Mouse (Mus musculus): ENCODE data around the gene Scand1.

Scand1 gene

DNA sequence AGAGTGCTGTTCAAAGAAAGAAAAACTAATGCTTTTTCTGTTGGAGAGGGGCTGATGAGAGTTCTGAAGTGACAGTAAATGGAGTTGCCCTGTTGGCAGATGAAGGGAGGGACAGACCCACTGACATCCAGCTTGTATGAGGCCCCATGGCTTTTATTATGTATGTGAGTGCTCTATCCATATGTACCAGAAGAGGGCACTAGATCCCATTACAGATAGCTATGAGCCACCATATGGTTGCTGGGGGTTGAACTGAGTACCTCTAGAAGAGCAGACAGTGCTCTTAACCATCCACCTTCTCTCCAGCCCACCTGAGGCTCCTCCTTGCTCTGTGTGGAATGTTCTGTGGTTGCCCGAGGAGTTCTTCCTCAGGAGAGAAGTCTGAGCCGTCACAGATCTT is 6.7 kb downstream of the Scand1 start:
- DNase-seq, result peak; percentile 26

DNA sequence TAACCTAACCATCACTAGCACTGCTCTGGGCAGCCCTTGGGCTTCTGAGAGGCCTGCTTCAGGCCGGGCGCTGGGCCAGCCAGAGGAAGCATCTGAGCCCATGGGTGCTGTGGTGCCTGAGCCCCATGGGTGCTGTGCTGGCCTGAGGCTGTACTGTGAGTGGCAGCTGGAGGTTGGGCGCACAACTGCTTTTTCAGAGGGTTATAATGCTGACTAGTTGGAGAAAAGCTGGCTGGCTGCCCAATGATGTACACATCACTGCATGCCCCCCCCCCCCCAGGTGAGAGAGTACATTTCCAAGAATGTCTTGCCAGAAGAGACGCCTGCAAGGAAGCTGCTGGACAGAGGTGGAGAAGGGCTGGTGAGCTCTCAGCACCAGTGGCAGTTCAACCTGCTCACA is 8.2 kb downstream of the Scand1 start:
- no peak for DNase-seq

DNA sequence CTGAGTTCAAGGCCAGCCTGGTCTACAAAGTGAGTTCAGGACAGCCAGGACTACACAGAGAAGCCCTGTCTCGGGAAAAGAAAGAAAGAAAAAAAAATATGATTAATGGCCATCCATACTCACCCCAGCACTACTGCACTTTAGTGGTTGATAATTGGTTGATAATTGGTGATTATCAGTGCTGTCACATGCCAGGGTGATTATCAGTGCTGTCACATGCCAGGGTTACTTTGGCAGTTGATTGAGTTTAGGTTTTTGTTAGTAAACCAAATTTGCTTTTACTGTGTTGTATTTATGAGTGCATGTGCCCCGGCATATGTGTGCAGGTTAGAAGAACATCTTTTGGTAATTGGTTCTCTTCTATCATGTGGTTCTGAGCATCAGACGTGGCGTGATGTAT is 10.4 kb downstream of the Scand1 start:
- no peak for DNase-seq

DNA sequence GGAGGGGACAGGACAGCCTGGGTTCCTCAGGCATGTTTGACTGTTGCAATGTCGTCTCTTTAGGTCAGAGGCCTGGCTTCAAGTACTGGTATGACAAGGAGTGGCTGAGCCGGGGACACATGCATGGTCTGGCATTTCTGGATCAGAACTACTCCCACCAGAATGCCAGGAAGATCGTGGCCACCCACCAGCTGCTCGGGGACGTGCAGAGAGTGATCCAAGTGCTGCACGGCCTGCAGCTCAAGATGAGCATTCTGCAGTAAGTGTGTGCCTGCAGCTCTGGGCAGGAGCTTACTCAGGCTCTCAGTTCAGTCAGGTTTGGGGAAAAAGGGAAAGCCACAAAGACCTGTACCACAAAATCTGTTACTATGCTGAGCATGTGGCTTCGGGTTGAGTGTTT is 14.0 kb downstream of the Scand1 start:
- no peak for DNase-seq

DNA sequence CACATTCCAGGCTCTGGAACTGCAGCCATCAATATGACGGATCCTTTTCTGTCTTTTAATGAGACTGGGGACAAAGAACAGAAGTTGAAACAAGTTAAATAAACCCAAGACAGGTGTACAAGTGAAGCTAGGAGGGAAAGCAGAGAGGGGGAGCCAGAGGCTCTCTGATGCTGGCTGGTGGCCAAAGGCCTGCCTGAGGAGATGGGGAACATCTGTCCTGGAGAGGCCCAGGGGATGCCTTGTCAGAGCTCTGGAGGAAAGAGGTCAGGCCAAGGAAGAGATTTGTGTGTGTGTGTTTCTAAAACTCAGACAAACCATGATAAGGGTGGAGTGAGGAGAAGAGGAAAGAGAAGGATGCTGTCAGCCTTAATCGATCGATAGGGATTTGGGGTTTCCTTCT is 14.9 kb downstream of the Scand1 start:
- peak; percentile 48 for DNase-seq

DNA sequence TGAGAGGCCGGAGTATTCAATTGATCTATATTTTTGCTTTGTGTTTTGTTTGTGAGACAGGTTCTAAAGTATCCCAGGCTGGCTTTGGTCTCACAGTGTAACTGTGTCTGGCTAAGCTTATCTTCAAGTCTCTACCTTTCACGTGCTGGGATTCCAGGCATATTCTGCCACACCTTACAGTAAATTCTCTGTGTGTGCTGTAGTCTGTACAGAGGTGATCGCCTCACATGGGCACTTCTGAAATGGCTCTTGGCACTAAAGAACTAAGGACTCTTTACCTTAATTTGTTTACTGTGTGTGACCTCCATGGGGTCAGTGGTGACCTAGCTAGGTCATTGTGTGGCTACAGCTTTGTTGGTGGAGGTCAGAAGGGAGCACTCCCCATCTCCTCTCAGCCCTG is 16.3 kb downstream of the Scand1 start:
- no peak for DNase-seq

DNA sequence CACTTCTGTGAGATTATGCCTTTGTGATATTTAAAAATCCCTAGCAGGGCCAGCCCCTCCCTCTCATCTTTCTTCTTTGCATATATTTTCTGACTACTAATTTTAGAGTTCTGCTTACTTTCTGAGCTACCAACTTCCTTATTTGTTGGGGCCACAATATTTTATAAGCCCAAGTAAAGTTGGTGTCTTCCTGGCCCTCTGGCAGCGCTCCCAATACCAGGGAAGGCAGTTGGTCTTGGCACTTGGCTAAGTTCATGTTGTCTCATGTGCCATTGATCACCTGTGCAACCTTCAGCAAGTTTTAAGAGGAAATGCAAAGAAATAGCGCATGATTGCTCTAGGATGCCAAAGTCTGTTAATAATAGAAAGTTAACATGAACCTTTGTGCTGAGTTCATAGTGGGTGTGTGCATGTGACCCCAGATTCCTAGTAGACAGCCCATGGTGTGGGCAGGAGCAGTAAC is 16.9 kb downstream of the Scand1 start:
- no peak for DNase-seq

DNA sequence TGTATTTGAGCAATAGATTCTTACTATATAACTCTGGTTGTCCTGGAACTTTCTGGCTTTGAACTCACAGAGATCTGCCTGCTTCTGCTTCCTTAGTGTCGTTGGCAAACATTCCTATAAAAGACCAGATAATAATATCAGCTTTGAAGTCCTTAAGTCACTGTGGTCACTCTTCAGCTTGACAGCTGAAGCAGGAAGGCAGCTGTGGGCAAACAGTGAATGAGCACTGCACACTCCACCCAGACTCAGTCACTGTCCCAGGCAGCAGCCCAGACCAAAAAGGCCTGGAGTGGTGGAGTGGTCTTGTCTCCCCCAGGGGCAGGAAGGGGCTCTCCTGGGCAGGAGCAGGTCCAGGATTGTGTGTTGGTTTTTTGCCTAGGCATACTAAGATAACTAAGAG is 20.5 kb downstream of the Scand1 start:
- DNase-seq, result no peak

DNA sequence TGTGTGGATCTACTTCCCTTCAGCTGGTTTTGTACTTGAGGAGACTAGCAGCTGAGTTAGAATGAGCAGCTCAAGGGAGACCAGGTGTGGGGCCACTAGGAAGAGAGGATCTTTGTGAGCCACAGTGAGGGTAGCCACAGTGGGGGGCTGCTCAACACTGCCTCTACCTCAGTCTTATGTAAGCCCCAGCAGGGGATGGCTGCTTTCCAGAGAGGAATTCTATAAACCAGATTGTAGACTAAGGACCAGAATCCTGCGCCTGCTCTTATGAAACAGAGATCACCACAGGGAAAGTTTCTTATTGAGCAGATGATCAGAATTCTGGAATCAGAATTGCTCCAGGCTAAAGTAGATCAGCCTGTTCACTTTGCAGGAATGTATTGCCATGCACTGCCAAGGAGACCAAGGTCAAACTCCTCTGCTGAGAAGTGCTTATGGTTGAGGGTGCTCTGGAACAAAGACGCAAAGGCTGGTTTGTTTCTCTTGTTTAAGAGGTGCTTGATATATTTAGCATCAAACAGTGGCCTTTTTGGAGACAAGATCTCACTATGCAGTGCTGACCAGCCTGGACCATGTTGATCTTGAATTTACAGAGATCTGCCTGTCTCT is 22.8 kb downstream of the Scand1 start:
- no peak for DNase-seq

DNA sequence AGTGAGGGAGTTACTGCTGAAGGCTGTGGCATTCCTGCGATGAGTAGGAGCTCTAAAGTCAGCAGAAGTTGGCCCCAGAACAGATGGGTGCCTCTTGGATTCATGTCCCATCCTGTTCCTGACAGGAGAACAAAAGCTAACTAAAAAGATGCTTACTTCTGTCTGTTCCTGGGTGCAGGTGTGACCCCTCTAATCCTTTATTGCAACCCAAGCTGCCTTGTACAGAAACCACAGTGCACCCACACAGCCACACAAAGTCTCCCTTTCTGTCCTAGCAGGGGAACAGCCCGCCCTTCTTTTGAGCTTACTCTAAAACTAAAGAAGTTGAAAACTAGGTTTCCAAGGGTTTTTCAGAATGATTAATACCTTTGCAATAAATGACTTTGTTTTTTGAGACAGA is 24.3 kb downstream of the Scand1 start:
- no peak for DNase-seq

DNA sequence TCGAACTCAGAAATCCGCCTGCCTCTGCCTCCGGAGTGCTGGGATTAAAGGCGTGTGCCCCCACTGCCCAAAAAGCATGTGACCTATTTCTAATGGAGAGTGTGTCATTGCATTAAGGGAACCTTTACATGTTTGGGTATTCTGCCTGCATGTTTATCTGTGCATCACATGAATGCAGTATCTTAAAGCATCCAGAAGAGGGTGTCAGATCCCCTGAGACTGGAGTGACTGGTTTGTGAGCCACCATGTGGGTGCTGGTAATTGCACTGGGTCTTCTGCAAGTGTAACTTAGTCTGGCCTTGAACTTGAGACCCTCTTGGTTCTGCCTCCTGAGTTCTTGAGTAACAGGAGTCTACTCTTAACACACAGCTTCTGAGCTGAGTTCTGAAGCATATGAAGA is 25.8 kb downstream of the Scand1 start:
- DNase-seq, result no peak

DNA sequence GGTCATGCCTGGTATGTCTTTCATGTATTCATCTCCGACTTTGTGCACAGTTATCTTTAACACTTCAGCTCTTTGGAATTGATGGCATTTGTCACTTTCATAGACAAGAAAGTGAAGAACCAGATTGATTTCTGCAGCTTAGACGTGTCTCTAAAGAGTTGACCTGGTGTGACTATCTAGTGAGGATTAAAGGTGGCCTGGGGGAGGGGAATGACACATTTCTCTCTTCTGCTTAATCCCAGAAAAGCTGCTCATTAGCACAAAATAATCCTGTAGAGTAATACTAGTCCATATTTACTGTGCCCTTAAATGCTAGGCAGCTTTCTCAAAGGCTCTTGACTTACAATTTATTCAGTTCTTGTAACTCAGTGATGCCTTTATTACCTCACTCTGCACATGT is 27.3 kb downstream of the Scand1 start:
- DNase-seq, result no peak

DNA sequence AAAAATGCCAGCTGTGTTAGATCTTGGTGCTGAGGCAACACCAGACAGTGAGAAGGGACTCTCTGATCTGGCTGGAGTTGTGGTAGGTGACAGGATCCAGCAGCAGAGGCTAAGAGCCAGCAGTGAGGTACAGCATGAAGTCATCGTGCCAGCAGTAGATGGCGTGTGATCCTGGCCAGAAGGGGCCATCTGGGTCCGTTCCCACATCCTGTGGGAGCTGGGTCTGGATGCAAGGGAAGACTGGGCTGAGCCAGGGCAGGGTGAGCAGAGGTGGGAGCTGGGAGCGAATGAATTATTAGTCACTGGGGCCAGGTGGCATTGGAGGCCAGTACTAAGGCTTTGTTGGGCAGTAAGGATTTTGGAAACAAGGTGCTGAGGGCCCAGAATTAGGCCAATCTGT is 31.3 kb downstream of the Scand1 start:
- no peak for DNase-seq

DNA sequence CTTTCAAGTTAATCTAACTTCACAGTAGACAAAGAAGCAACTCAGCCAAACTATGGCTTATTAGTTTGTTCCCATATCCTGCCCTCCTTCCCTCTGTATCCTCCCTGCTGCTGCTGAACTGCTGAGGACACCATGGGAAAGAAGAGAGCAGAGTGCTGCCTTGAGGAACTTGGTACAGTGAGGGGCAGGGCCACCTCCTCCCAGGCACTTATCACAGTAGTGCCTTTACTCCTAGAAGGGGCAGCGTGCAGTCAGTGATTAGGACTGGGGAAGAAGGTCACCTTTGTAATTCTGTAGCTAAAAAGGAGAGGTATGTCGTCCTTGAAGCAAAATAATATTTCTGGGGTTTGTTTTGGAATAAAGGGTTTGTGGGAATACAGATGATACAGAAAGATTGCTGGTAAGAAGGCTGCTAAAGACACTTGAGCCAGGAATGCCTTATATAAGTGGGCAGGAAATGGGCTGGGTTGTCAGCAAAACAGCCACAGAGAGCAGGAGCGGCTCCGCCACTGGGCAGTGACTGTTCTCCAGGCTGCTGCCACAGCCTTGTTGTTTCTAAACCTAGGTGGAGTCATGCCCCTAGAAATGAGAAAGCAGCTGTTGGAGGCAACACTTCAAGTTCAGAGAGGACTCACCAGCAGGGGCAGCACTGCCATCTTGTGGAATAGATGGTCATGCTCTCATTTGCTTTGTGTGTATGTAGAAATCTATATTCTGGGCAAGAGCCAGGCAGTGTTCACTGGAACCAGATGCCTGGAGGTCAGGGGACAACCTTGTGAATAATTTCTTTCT is 34.1 kb downstream of the Scand1 start:
- peak; percentile 94 for DNase-seq

DNA sequence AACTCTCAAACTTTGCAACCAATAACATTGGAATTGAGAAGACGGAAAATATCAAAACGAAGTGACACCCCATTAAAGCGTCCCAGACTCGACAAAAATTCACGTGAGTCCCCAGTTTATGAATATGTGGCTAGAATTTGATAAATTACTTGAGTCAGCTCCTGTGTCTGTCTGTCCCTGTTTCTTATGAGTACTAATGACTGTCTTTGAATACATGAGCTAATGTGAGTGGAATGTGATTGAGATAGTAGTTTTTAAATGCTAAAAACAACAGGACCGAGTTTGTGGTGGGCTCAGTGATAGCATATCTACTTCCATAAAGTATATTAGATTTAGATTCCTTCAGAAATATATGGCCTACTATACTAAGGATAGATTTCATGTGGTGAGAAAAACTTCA is 40.0 kb downstream of the Scand1 start:
- no peak for DNase-seq

DNA sequence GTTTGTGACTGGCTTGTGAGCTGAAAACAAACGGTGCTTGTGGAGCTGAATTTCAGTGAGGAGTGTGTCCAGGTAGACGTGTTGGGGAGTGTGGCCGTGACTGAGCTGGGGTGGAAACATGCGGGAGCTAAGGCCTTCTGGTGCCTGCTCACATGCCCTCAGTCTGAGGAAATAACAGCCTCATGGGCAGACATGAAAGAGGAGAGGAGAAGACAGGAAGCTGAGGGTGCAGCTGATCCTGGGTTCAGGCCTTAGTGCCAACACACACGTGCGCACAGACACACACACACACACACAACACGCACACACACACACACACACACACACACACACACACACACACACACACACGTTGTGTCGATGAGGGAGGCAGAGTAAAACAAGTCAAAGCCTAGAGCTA is 44.9 kb downstream of the Scand1 start:
- DNase-seq, result no peak

DNA sequence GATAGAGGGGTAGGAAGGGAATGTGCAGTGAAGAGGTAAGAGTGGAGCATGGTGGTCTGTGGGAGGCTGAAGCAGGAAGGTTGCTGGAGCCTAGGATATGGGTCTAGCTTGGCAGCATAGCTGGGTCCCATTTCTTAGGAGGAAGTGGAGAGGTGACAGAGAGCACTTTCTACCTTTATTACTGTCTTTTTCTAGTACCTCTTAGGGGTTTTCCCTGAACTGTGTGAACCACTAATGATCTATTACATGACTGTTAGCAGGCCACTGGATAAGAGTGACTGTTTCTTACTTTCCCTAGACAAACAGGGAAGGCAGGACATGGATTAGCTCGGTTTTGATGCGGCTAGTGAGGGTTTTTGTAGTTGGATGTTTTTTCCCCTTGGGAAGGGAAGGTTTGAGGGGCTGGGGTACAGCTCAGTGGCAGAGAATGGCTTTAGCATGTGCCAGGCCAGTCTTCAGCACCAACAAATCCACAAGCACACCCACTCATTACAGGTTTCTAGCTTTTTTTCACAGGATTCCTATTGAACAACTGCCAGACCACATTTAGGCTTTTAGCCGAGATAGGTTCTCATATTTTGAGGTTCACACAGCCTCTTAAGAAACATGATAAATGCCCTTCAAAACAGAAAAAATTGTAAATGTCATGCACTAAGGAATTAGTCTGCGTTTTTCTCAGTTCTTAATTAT is 49.2 kb downstream of the Scand1 start:
- DNase-seq, result no peak

All from lung, postnatal 10 days (tissue).